Mouse (Mus musculus): ENCODE measurements around the gene Tas2r144. TPM values are rescaled to one million over a fixed set of nuclear protein-coding genes. Genes with fewer than 3 reads are reported as not detected.

Tas2r144 gene
- polyA plus RNA-seq, 1 experiment from 2014 or later: not detected

DNA sequence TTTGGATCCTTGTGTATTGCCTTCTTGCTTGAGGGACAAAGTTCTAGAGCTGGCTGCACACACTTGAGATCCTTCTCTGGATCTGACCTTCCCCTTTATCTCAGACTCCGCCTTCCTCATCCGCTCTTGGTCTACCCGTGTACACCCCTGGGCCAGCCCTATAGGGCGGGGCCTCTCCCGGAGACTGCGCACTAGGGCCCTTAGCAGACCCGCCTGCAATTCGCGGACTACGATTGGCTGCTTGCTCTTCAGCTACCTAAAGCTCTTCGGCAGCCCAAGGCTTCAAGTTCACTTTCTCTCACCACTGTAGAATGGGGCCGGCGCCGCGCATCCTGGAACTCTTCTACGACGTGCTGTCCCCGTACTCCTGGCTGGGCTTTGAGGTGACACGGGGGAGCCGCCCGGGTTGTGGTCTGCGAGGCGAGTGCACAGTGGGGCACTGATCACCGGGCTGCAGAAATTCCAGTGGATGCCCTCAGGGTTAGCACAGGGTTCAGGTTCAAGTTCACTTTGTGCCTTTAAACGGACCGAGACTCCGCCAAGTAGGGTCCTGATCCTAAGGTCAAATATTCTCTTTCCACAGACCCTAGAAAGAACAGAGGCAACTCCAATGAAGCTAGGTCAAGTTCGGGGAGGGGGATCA is 30.7 kb downstream of the Tas2r144 start, which contains the start of gene Gstk1:
Gene Gstk1 (plus strand): TSS at position 225 of the 643 bp plus-strand sequence.
- peak; percentile 99 for ATAC-seq (ENCODE audit: low FRiP score, low read depth)
- Histone ChIP-seq H3K36me3 (no peaks in the 10 kb centered on the region), H3K9ac (peak within 1 kb of the TSS; percentile 45; the same call in 1 of the 2 replicates), H3K4me1 (peaks cover 9% of the 10 kb centered on the region), H3K9me3 (no peaks in the 10 kb centered on the region), H3K4me2 (replicated peaks) (peak within 1 kb of the TSS; percentile 73), H3K27me3 (replicated peaks) (no peaks in the 10 kb centered on the region), H3K27ac (no peak within 1 kb of the TSS), H3K4me3 (peak within 1 kb of the TSS; percentile 44)
- WGBS: 3% methylated on average over 28 of the region's 28 CpGs

DNA sequence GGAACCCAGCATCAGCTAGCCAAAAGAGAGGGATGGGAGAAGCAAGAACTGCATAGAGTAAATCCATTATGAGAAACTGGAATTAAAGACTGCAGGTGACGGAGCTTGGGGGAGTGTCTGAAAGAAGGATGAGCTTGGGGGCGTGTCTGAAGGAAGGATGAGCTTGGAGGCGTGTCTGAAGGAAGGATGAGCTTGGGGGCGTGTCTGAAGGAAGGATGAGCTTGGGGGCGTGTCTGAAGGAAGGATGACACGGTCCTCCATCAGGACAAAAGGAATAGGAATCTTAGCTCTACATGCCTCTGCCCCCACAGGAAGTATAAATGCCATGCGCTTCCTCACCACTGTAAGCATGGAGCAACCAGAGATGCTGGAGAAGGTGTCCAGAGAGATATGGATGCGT is 32.0 kb downstream of the Tas2r144 start:
- Histone ChIP-seq H3K9ac (no peak overlapping the region), H3K27ac (no peak overlapping the region), H3K27me3 (replicated peaks) (no peaks in the 10 kb centered on the region), H3K4me2 (replicated peaks) (peak overlapping the region; percentile 22; the same call in 1 of the 2 replicates), H3K4me1 (peaks cover 9% of the 10 kb centered on the region), H3K36me3 (no peaks in the 10 kb centered on the region), H3K4me3 (0 out of 2 replicates have a peak overlapping the region, but pooled peaks have one; percentile 9), H3K9me3 (no peaks in the 10 kb centered on the region)
- peak; percentile 30; the same call in 1 of the 2 replicates for ATAC-seq (ENCODE audit: low FRiP score, low read depth)
- WGBS: 4% methylated on average over 8 of the region's 8 CpGs

DNA sequence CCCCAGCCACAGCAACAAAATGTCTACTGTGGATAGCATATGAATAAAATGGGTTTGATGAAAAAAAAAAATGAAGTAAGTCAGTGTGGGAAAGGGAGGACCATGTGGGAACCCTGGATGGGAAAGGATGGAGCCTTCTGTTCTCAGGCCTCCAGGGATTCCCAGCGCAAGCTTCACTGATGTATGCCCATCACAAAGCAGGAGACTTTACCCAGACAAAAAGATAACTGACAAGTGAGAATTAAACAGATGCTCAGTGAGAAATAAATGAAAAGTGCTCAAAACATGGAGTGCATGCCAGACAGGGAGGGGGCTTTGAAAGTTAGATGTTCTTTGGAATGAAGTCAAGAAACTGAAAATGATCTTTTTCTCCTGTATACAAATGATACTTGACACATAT is 32.9 kb downstream of the Tas2r144 start:
- no peak overlapping the region for H3K4me2 ChIP-seq (replicated peaks)
- no peak overlapping the region for H3K9ac ChIP-seq
- no peaks in the 10 kb centered on the region for H3K36me3 ChIP-seq
- H3K9me3 ChIP-seq: no peaks in the 10 kb centered on the region
- H3K27me3 ChIP-seq (replicated peaks): no peaks in the 10 kb centered on the region
- WGBS: 88% methylated on average over 1 of the region's 1 CpGs
- ATAC-seq (ENCODE audit: low FRiP score, low read depth): no peak
- H3K27ac ChIP-seq: no peak overlapping the region
- peaks cover 9% of the 10 kb centered on the region for H3K4me1 ChIP-seq
- no peak overlapping the region for H3K4me3 ChIP-seq

DNA sequence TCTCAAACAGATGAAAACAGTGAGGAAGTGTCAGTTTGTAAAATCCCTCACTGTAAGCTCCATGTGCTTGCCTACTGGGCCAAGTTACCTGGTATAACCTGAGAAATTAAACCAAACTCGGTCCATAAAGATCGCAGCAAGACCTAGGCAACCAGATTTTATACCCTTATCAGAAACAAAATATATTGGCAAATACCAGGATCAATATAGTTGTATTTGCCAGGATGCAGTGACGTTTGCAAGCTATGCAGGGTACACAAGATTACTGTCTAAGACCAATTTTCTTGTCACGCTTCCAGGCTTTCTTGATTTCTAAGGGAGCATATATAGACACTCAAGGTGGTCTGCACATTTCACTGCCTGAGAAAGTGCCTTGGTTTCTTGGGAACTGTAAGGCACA is 36.7 kb downstream of the Tas2r144 start:
- 88% methylated on average over 4 of the region's 4 CpGs for WGBS
- Histone ChIP-seq H3K27me3 (replicated peaks) (no peaks in the 10 kb centered on the region), H3K4me1 (peaks cover 3% of the 10 kb centered on the region; the same call in 1 of the 2 replicates), H3K27ac (no peak overlapping the region), H3K36me3 (no peaks in the 10 kb centered on the region), H3K4me3 (no peak overlapping the region), H3K9me3 (no peaks in the 10 kb centered on the region), H3K4me2 (replicated peaks) (no peak overlapping the region), H3K9ac (no peak overlapping the region)
- ATAC-seq (ENCODE audit: low FRiP score, low read depth): no peak

DNA sequence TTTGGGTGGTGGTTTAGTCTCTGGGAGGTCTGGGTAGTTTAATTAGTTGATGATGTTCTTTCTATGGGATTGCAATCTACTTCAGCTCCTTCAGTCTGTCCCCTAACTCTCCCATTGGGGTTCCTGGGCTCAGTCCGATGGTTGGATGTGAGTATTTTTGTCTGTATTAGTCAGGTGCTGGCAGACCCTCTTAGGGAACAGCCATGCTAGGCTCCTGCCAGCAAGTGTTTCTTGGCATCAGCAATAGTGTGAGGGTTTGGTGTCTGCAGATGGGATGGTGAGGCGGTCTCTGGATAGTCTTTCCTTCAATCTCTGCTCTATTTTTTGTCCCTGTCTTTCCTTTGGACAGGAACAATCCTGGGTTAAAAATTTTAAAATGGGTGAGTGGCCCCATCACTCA is 38.0 kb downstream of the Tas2r144 start:
- 83% methylated on average over 2 of the region's 2 CpGs for WGBS
- no peak overlapping the region for H3K4me2 ChIP-seq (replicated peaks)
- H3K9ac ChIP-seq: no peak overlapping the region
- H3K4me1 ChIP-seq: no peaks in the 10 kb centered on the region
- H3K36me3 ChIP-seq: no peaks in the 10 kb centered on the region
- no peak overlapping the region for H3K27ac ChIP-seq
- no peak for ATAC-seq (ENCODE audit: low FRiP score, low read depth)
- H3K9me3 ChIP-seq: no peaks in the 10 kb centered on the region
- H3K27me3 ChIP-seq (replicated peaks): no peaks in the 10 kb centered on the region
- H3K4me3 ChIP-seq: no peak overlapping the region

DNA sequence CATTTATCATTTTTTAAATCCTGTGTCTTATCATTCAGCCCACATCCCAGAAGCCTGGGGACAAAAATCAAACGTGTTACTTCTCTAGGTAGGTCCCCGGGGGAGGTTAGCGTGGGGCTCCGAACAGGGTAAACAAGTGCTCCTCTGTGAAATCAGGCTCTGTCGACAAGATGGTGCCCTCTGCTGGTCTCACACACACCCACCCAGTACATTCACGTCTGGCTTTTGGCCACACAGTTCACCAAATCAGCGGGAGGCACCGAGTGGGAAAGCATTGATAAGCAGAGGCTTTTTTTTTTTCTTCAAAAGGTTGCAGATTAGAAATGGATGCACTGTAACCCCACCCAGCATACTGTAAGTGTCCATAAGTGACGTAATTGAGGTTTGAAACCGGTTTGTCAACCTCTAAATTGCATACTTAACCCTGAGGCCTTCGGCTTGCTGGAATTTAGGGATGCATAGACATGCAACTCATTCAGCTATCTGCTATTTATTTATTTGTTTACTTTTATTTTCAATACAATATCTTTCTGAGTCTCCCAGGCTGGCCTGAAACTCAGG is 42.3 kb downstream of the Tas2r144 start:
- no peaks in the 10 kb centered on the region for H3K36me3 ChIP-seq
- no peak overlapping the region for H3K9ac ChIP-seq
- H3K4me3 ChIP-seq: no peak overlapping the region
- WGBS: 23% methylated on average over 11 of the region's 11 CpGs
- no peak overlapping the region for H3K27ac ChIP-seq
- no peak overlapping the region for H3K4me2 ChIP-seq (replicated peaks)
- no peaks in the 10 kb centered on the region for H3K4me1 ChIP-seq
- no peaks in the 10 kb centered on the region for H3K27me3 ChIP-seq (replicated peaks)
- no peaks in the 10 kb centered on the region for H3K9me3 ChIP-seq
- ATAC-seq (ENCODE audit: low FRiP score, low read depth): no peak

DNA sequence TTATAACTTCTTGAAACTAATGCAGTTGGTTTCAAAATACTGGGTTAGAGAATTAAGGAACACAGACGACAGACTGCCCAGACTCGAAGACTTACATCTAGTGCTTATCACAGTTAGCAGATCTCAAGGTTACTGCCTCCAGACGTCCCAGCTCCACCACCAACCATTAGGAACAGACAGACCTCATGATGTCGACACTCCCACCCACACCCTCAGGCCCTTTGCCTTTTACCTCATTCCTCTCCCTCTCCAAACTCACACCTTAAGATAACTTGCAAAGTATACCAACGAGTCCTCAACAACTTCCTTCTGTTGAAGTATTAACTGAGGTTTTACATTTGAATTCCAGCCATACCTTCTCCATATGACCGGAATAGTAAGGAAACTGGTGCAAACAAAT is 45.3 kb downstream of the Tas2r144 start:
- Histone ChIP-seq H3K4me3 (no peak overlapping the region), H3K27ac (no peak overlapping the region), H3K9me3 (no peaks in the 10 kb centered on the region), H3K36me3 (no peaks in the 10 kb centered on the region), H3K4me1 (no peaks in the 10 kb centered on the region), H3K27me3 (replicated peaks) (no peaks in the 10 kb centered on the region), H3K9ac (no peak overlapping the region), H3K4me2 (replicated peaks) (no peak overlapping the region)
- WGBS: 77% methylated on average over 6 of the region's 6 CpGs
- no peak for ATAC-seq (ENCODE audit: low FRiP score, low read depth)

DNA sequence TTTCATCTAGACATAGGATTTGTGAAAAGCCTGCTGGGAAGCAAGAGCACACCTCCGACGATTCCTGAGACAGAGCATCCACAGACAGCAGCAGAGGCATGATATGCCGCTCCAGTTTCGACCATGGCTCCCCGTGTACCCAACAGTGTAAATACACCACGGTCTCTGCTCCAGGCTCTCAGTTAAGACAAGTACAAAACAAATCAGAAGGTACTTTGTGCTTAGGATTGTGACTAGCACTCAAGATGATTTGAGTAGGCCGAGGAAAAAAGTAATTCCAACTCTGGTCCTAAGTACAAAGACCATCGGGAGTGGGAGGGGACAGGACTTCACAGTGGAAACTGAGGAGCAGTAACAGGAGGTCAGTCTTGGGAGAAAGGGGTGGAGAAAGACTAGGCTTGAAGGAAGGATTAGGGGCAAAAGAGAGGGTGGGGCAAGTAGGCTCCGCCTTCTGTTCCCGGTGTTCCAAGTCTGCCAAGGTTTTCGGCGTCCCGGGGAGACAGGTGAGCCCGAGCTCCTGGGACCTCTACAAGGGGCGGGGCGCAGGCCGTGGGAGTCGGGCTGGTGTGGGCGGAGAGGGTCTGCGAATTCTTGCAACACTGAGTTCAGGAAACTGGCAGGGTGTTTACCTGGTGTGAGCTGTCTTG is 46.5 kb downstream of the Tas2r144 start, which contains the start of gene Tmem139:
Gene Tmem139 (plus strand): TSS at position 447 of the 647 bp plus-strand sequence.
- H3K27me3 ChIP-seq (replicated peaks): no peaks in the 10 kb centered on the region
- H3K9me3 ChIP-seq: no peaks in the 10 kb centered on the region
- H3K9ac ChIP-seq: 0 out of 2 replicates have a peak within 1 kb of the TSS, but pooled peaks have one; percentile 10
- WGBS: 23% methylated on average over 20 of the region's 20 CpGs
- H3K4me2 ChIP-seq (replicated peaks): 0 out of 2 replicates have a peak within 1 kb of the TSS, but pooled peaks have one; percentile 9
- peaks cover 3% of the 10 kb centered on the region for H3K4me1 ChIP-seq
- H3K27ac ChIP-seq: no peak within 1 kb of the TSS
- no peak for ATAC-seq (ENCODE audit: low FRiP score, low read depth)
- H3K36me3 ChIP-seq: no peaks in the 10 kb centered on the region
- H3K4me3 ChIP-seq: no peak within 1 kb of the TSS

DNA sequence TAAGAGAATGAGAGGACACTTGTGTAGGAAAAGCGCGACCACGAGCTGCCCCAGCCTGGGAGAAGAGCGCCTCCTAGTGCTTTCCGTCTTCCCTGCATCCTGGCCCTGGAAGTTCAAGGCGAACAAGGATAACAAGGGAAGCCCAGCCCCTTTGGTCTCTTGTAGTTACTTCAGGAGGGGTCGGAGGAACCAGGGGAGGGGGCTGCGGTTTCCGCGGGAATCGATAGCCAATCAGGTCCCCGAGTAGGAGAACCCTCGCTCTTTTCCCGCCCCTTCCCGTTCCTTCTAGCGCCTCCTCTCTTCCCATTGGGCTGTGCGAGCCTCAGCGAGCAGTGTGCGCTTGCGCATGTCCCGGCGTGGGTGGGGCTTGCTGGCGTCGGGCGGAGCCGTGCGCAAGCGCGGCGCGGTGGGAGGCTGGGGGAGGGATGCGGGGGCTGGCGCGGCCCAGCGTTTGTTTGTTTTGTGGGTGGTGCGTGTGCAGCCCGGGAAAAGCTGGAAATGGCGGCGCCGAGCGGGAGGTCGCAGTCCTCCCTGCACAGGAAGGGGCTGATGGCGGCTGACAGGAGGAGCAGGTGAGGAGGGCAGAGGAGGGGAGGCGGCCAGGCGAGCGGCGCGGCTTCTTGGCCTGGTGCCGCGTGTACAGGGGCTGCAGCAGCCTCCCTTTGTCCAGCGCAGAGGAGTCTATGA is 49.6 kb downstream of the Tas2r144 start, which contains the start of gene Casp2:
Gene Casp2 (plus strand): TSS at position 360 of the 687 bp plus-strand sequence.
- ATAC-seq (ENCODE audit: low FRiP score, low read depth): peak; percentile 100
- Histone ChIP-seq H3K4me1 (peaks cover 8% of the 10 kb centered on the region), H3K4me3 (peak within 1 kb of the TSS; percentile 83), H3K36me3 (peaks cover 27% of the 10 kb centered on the region), H3K27ac (peak within 1 kb of the TSS; percentile 80; the same call in 1 of the 2 replicates), H3K4me2 (replicated peaks) (peak within 1 kb of the TSS; percentile 84), H3K9ac (peak within 1 kb of the TSS; percentile 92), H3K27me3 (replicated peaks) (no peaks in the 10 kb centered on the region), H3K9me3 (no peaks in the 10 kb centered on the region)
- WGBS: under 1% methylated on average over 49 of the region's 51 CpGs

Other genes starting within 250 kb of the Tas2r144 start
- not detected in 2 replicates for gene Sval3, start 247.2 kb upstream of the Tas2r144 start, polyA plus RNA-seq (2016; fragmentation: Nextera tagmentation; extraction: Ambion mirVana)
- not detected in 2 replicates for gene Sva, start 176.9 kb upstream of the Tas2r144 start, polyA plus RNA-seq (2016; fragmentation: Nextera tagmentation; extraction: Ambion mirVana)
- gene Tas2r139, start 74.4 kb upstream of the Tas2r144 start, polyA plus RNA-seq (2016; fragmentation: Nextera tagmentation; extraction: Ambion mirVana): not detected in 2 replicates
- gene Gstk1, start 30.6 kb downstream of the Tas2r144 start, polyA plus RNA-seq (2016; fragmentation: Nextera tagmentation; extraction: Ambion mirVana): 16.3 and 17.3 TPM in 2 replicates
- 0.44 and 0.70 TPM in 2 replicates for gene Tmem139, start 46.6 kb downstream of the Tas2r144 start, polyA plus RNA-seq (2016; fragmentation: Nextera tagmentation; extraction: Ambion mirVana)
- gene Casp2, start 49.7 kb downstream of the Tas2r144 start, polyA plus RNA-seq (2016; fragmentation: Nextera tagmentation; extraction: Ambion mirVana): 57.2 and 58.8 TPM in 2 replicates
- 1.5 and 1.9 TPM in 2 replicates for gene Clcn1, start 71.4 kb downstream of the Tas2r144 start, polyA plus RNA-seq (2016; fragmentation: Nextera tagmentation; extraction: Ambion mirVana)
- gene Fam131b, start 109.3 kb downstream of the Tas2r144 start, polyA plus RNA-seq (2016; fragmentation: Nextera tagmentation; extraction: Ambion mirVana): 6.4 and 6.5 TPM in 2 replicates
- gene Zyx, start 134.3 kb downstream of the Tas2r144 start, polyA plus RNA-seq (2016; fragmentation: Nextera tagmentation; extraction: Ambion mirVana): 71.4 and 77.5 TPM in 2 replicates
- 0.96 and 1.3 TPM in 2 replicates for gene Epha1, start 157.9 kb downstream of the Tas2r144 start, polyA plus RNA-seq (2016; fragmentation: Nextera tagmentation; extraction: Ambion mirVana)
- gene Tas2r143, start 184.9 kb downstream of the Tas2r144 start, polyA plus RNA-seq (2016; fragmentation: Nextera tagmentation; extraction: Ambion mirVana): not detected in 2 replicates
- not detected in 2 replicates for gene Tas2r135, start 190.1 kb downstream of the Tas2r144 start, polyA plus RNA-seq (2016; fragmentation: Nextera tagmentation; extraction: Ambion mirVana)
- gene Tas2r126, start 219.2 kb downstream of the Tas2r144 start, polyA plus RNA-seq (2016; fragmentation: Nextera tagmentation; extraction: Ambion mirVana): not detected in 2 replicates
- gene Olfr458, start 249.9 kb downstream of the Tas2r144 start, polyA plus RNA-seq (2016; fragmentation: Nextera tagmentation; extraction: Ambion mirVana): not detected in 2 replicates

Measured in neural tube, embryonic 12.5 days (tissue).